25 mouse cellular contexts compared by ENCODE assay signal in the genomic region with DNA sequence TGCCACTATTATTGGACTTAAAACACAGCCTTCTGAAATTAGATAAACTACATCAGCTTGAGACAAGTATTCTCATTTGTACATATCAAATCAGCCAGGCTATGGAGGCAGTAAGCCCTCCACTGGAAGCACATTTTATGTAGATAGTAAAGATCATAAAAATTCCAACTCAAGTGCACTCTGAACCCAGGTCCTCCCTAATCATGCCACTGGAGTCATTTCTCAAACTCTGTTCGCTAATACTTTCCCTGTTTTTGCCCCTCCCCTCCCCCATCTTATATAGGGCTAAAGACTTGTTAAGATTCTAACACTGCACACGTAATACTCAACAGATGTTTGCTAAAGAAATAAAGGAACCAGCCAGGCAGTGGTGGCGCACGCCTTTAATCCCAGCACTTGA. TPM values are rescaled to one million over a fixed set of nuclear protein-coding genes. Genes with fewer than 3 reads are reported as not detected.
A peak's percentile ranks its signal among the peaks of the same experiment; 100 is the strongest.
DNase-seq lines count a peak whose midpoint lies in the region; ATAC-seq and TF ChIP-seq lines count a peak whose summit lies in the region.
"Had no signal": no experiment of that assay in that cellular context is flagged by ENCODE, and none has a peak within 500 bp of the region (broad histone marks: within the 10 kb centered on the region; RNA-seq: fewer than 3 reads in every experiment).

No protein-coding gene starts in this region.

- H3K79me2 ChIP-seq in MEL (ENCODE audit: control insufficient read depth, insufficient read depth, low read length, poor library complexity) = no peaks in the 10 kb centered on the region

- no peak for TF ChIP-seq RAD21 in MEL (IDR thresholded peaks at IDR 0.05; ENCODE audit: low read depth, low read length)

- no peak overlapping the region for H3K9ac ChIP-seq in MEL (ENCODE audit: control insufficient read depth, low read depth, low read length, poor library complexity, severe bottlenecking)
- no peak overlapping the region for H3K9ac ChIP-seq in intestine, embryonic 15.5 days
- no peak overlapping the region for H3K9ac ChIP-seq in intestine, postnatal 0 days (ENCODE audit: low read depth, low read length)
- no peak overlapping the region for H3K9ac ChIP-seq in hindbrain, embryonic 12.5 days
- no peak overlapping the region for H3K9ac ChIP-seq in liver, postnatal 0 days (replicated peaks)
- H3K9ac ChIP-seq in stomach, postnatal 0 days (ENCODE audit: low read length) = no peak overlapping the region
- H3K9ac ChIP-seq: embryonic facial prominence, embryonic 13.5 days; embryonic facial prominence, embryonic 15.5 days; forebrain, embryonic 12.5 days had no signal

- no peak for TF ChIP-seq POLR2A in MEL (IDR thresholded peaks at IDR 0.05; ENCODE audit: control insufficient read depth in 1 of 2, insufficient read depth in 1 of 2, low read depth in 1 of 2, low read length in 2 of 2, poor library complexity in 1 of 2)

- H3K4me2 ChIP-seq in intestine, embryonic 15.5 days (replicated peaks) = no peak overlapping the region
- no peak overlapping the region for H3K4me2 ChIP-seq in intestine, postnatal 0 days (replicated peaks; ENCODE audit: low read depth)
- no peak overlapping the region for H3K4me2 ChIP-seq in hindbrain, embryonic 12.5 days (replicated peaks)
- H3K4me2 ChIP-seq in liver, postnatal 0 days (ENCODE audit: low read depth, low read length) = no peak overlapping the region
- no peak overlapping the region for H3K4me2 ChIP-seq in stomach, postnatal 0 days (replicated peaks; ENCODE audit: low read depth)
- H3K4me2 ChIP-seq: embryonic facial prominence, embryonic 13.5 days; embryonic facial prominence, embryonic 15.5 days; forebrain, embryonic 12.5 days had no signal

- peaks cover 0 to 47% of the 10 kb centered on the region in 2 experiments; a peak in 2 of 4 replicates for H3K36me3 ChIP-seq in MEL (ENCODE audit: control insufficient read depth in 1 of 2, insufficient read depth in 2 of 2, low read length in 2 of 2)
- no peaks in the 10 kb centered on the region for H3K36me3 ChIP-seq in intestine, embryonic 15.5 days
- no peaks in the 10 kb centered on the region for H3K36me3 ChIP-seq in intestine, postnatal 0 days (ENCODE audit: control insufficient read depth, insufficient read depth)
- H3K36me3 ChIP-seq in hindbrain, embryonic 12.5 days = no peaks in the 10 kb centered on the region
- no peaks in the 10 kb centered on the region for H3K36me3 ChIP-seq in liver, postnatal 0 days (replicated peaks; ENCODE audit: insufficient read depth, low read length)
- H3K36me3 ChIP-seq in stomach, postnatal 0 days (ENCODE audit: control insufficient read depth, insufficient read depth, low read length) = no peaks in the 10 kb centered on the region
- H3K36me3 ChIP-seq: embryonic facial prominence, embryonic 13.5 days; embryonic facial prominence, embryonic 15.5 days; forebrain, embryonic 10.5 days; forebrain, embryonic 12.5 days had no signal

- H3K4me1 ChIP-seq in MEL (ENCODE audit: control insufficient read depth in 1 of 2, insufficient read depth in 2 of 2, low read length in 2 of 2) = peaks cover 20 to 42% of the 10 kb centered on the region in 2 experiments
- no peaks in the 10 kb centered on the region for H3K4me1 ChIP-seq in intestine, embryonic 15.5 days (replicated peaks)
- H3K4me1 ChIP-seq in intestine, postnatal 0 days (replicated peaks; ENCODE audit: control insufficient read depth, insufficient read depth, low read length) = no peaks in the 10 kb centered on the region
- no peaks in the 10 kb centered on the region for H3K4me1 ChIP-seq in hindbrain, embryonic 12.5 days
- H3K4me1 ChIP-seq in liver, postnatal 0 days (ENCODE audit: insufficient read depth) = peaks cover 3% of the 10 kb centered on the region
- no peaks in the 10 kb centered on the region for H3K4me1 ChIP-seq in stomach, postnatal 0 days (replicated peaks; ENCODE audit: control insufficient read depth, insufficient read depth)
- H3K4me1 ChIP-seq: embryonic facial prominence, embryonic 13.5 days; embryonic facial prominence, embryonic 15.5 days; forebrain, embryonic 10.5 days; forebrain, embryonic 12.5 days had no signal

- no peaks in the 10 kb centered on the region for H3K9me3 ChIP-seq in MEL (replicated peaks; ENCODE audit: insufficient read depth, low read length)
- no peaks in the 10 kb centered on the region for H3K9me3 ChIP-seq in intestine, embryonic 15.5 days
- H3K9me3 ChIP-seq in intestine, postnatal 0 days (ENCODE audit: control insufficient read depth) = no peaks in the 10 kb centered on the region
- no peaks in the 10 kb centered on the region for H3K9me3 ChIP-seq in hindbrain, embryonic 12.5 days (replicated peaks)
- no peaks in the 10 kb centered on the region for H3K9me3 ChIP-seq in liver, postnatal 0 days (ENCODE audit: low read length)
- H3K9me3 ChIP-seq in stomach, postnatal 0 days (ENCODE audit: control insufficient read depth, low read length) = no peaks in the 10 kb centered on the region
- H3K9me3 ChIP-seq: embryonic facial prominence, embryonic 13.5 days; embryonic facial prominence, embryonic 15.5 days; forebrain, embryonic 10.5 days; forebrain, embryonic 12.5 days had no signal

- no peak for DNase-seq in MEL (ENCODE audit: low read depth, low spot score)
- DNase-seq in liver, postnatal 0 days = no peak
- no peak for DNase-seq in stomach, postnatal 0 days (ENCODE audit: low spot score)
- DNase-seq: adrenal gland, adult 8-10 months; adrenal gland, postnatal 14 days; adrenal gland, postnatal 36 days; cerebellum, adult 11 months; cerebellum, adult 18-20 months; cerebellum, adult 8-10 months; cerebellum, adult 9-11 months; cerebellum, postnatal 14 days; cerebellum, postnatal 36 days; embryo, embryonic 11 days had no signal

- H3K4me3 ChIP-seq in MEL (ENCODE audit: control insufficient read depth in 1 of 2, insufficient read depth in 1 of 2, low read depth in 2 of 2, low read length in 2 of 2) = no peak overlapping the region
- no peak overlapping the region for H3K4me3 ChIP-seq in intestine, embryonic 15.5 days (replicated peaks)
- no peak overlapping the region for H3K4me3 ChIP-seq in intestine, postnatal 0 days (ENCODE audit: low read depth, low read length)
- H3K4me3 ChIP-seq in hindbrain, embryonic 12.5 days = no peak overlapping the region
- no peak overlapping the region for H3K4me3 ChIP-seq in liver, postnatal 0 days (ENCODE audit: low read depth, low read length)
- H3K4me3 ChIP-seq in stomach, postnatal 0 days (ENCODE audit: low read depth, low read length) = no peak overlapping the region
- H3K4me3 ChIP-seq: embryonic facial prominence, embryonic 13.5 days; embryonic facial prominence, embryonic 15.5 days; erythroblast, embryonic 14.5 days; forebrain, embryonic 10.5 days; forebrain, embryonic 12.5 days had no signal

- 65% methylated on average over 4 of the region's 4 CpGs for WGBS in intestine, embryonic 15.5 days
- WGBS in intestine, postnatal 0 days = 47% methylated on average over 4 of the region's 4 CpGs
- 91% methylated on average over 4 of the region's 4 CpGs for WGBS in hindbrain, embryonic 12.5 days
- 74% methylated on average over 4 of the region's 4 CpGs for WGBS in liver, postnatal 0 days (ENCODE audit: insufficient replicate concordance)
- 80% methylated on average over 4 of the region's 4 CpGs for WGBS in stomach, postnatal 0 days

- peak; percentile 83 for ATAC-seq in intestine, embryonic 15.5 days
- peak; percentile 57 for ATAC-seq in intestine, postnatal 0 days
- no peak for ATAC-seq in hindbrain, embryonic 12.5 days (ENCODE audit: low FRiP score)
- ATAC-seq in liver, postnatal 0 days = no peak
- ATAC-seq in stomach, postnatal 0 days (ENCODE audit: low FRiP score, low TSS enrichment) = no peak
- ATAC-seq: activated CD4-positive, CD25-positive, alpha-beta regulatory T cell, adult 4 months; forebrain, embryonic 14.5 days; forebrain, embryonic 16.5 days; Patski had no signal

- no peak for TF ChIP-seq EP300 in MEL (IDR thresholded peaks at IDR 0.05; ENCODE audit: low read depth in 1 of 2, low read length in 2 of 2)
- no peak for TF ChIP-seq EP300 in liver, postnatal 0 days (IDR thresholded peaks at IDR 0.05; ENCODE audit: low read depth)
- TF ChIP-seq EP300 in stomach, postnatal 0 days (optimal IDR thresholded peaks at IDR 0.05) = no peak

- TF ChIP-seq CTCF in MEL (IDR thresholded peaks at IDR 0.05 in 2 of 3, conservative IDR thresholded peaks at IDR 0.05 in 1 of 3; ENCODE audit: control insufficient read depth in 1 of 3, insufficient read depth in 1 of 3, low read depth in 2 of 3, low read length in 3 of 3, poor library complexity in 1 of 3, severe bottlenecking in 1 of 3) = no peak
- no peak for TF ChIP-seq CTCF in intestine, postnatal 0 days (IDR thresholded peaks at IDR 0.05; ENCODE audit: low read depth)
- TF ChIP-seq CTCF in liver, postnatal 0 days (IDR thresholded peaks at IDR 0.05; ENCODE audit: low read depth) = no peak
- TF ChIP-seq CTCF in stomach, postnatal 0 days (IDR thresholded peaks at IDR 0.05; ENCODE audit: low read depth) = no peak

- peak overlapping the region; percentile 57 for H3K27ac ChIP-seq in MEL (ENCODE audit: control insufficient read depth, low read depth, low read length)
- no peak overlapping the region for H3K27ac ChIP-seq in intestine, embryonic 15.5 days
- H3K27ac ChIP-seq in intestine, postnatal 0 days (ENCODE audit: low read depth, low read length) = no peak overlapping the region
- no peak overlapping the region for H3K27ac ChIP-seq in hindbrain, embryonic 12.5 days
- H3K27ac ChIP-seq in liver, postnatal 0 days (ENCODE audit: low read depth) = no peak overlapping the region
- no peak overlapping the region for H3K27ac ChIP-seq in stomach, postnatal 0 days (replicated peaks)
- H3K27ac ChIP-seq: embryonic facial prominence, embryonic 13.5 days; embryonic facial prominence, embryonic 15.5 days; forebrain, embryonic 10.5 days; forebrain, embryonic 12.5 days had no signal

- H3K27me3 ChIP-seq in MEL (ENCODE audit: control insufficient read depth in 1 of 2, insufficient read depth in 2 of 2, low read length in 2 of 2) = no peaks in the 10 kb centered on the region
- no peaks in the 10 kb centered on the region for H3K27me3 ChIP-seq in intestine, embryonic 15.5 days (replicated peaks)
- H3K27me3 ChIP-seq in intestine, postnatal 0 days (replicated peaks; ENCODE audit: control insufficient read depth, insufficient read depth, low read length) = no peaks in the 10 kb centered on the region
- no peaks in the 10 kb centered on the region for H3K27me3 ChIP-seq in hindbrain, embryonic 12.5 days
- no peaks in the 10 kb centered on the region for H3K27me3 ChIP-seq in liver, postnatal 0 days (ENCODE audit: insufficient read depth, low read length)
- H3K27me3 ChIP-seq in stomach, postnatal 0 days (ENCODE audit: control insufficient read depth, insufficient read depth, low read length) = no peaks in the 10 kb centered on the region
- H3K27me3 ChIP-seq: embryonic facial prominence, embryonic 13.5 days; embryonic facial prominence, embryonic 15.5 days; forebrain, embryonic 12.5 days had no signal

RNA-seq across cellular contexts. Expression of a gene that starts 39.9 kb away (rescaled TPM):
- total RNA-seq in MEL (2012; rRNA removed) = 2.6 and 2.9 TPM in 2 replicates
- under 1 TPM in 1 of 2 experiments, not detected in 1; 0.38 TPM for polyA plus RNA-seq in MEL (2012; ENCODE audit: insufficient read depth in 1 of 2, insufficient read length in 2 of 2, low read depth in 1 of 2, low replicate concordance in 2 of 2, missing spikeins in 1 of 2)
- 9.1 and 9.5 TPM in 2 replicates for polyA plus RNA-seq in intestine, embryonic 15.5 days (2015; fragmentation: Nextera tagmentation; extraction: Ambion mirVana)
- 37.3 and 46.8 TPM in 2 replicates for polyA plus RNA-seq in intestine, postnatal 0 days (2015; fragmentation: Nextera tagmentation; extraction: Ambion mirVana)
- 0.05 and 0.18 TPM in 2 replicates for polyA plus RNA-seq in hindbrain, embryonic 12.5 days (2016; fragmentation: Nextera tagmentation; extraction: Ambion mirVana)
- 1.6 and 2.0 TPM in 2 replicates for polyA plus RNA-seq in liver, postnatal 0 days (2015; fragmentation: Nextera tagmentation; extraction: Ambion mirVana)
- polyA plus RNA-seq in stomach, postnatal 0 days (2015; fragmentation: Nextera tagmentation; extraction: Ambion mirVana) = 0.21 and 0.22 TPM in 2 replicates
- polyA plus RNA-seq: erythroblast, embryonic 14.5 days; forebrain, embryonic 10.5 days had no signal

Comparison
In these comparisons a context has a peak if more than half of its experiments do, and no peak if none do; other contexts are left out.
1. ATAC-seq: peak in intestine, embryonic 15.5 days (single experiment) and intestine, postnatal 0 days (single experiment); none in hindbrain, embryonic 12.5 days (single experiment), liver, postnatal 0 days (single experiment) and stomach, postnatal 0 days (single experiment).